Mouse (Mus musculus) yolk sac, embryonic 10.5 days (tissue): Measurements from ENCODE around the gene Ren1.

Experiments
- DNase-seq: peaks from one replicate; pipeline ENCODE4 v3.0.0-alpha.2; 2017; ENCODE audit warnings: low spot score

Gene Ren1

GRCm38 (mm10) chr1:133379254-133379985, 29.1 kb downstream of the Ren1 start:
- no peak for DNase-seq

GRCm38 (mm10) chr1:133379986-133380320, 29.6 kb downstream of the Ren1 start:
- DNase-seq, result no peak

- DNase-seq, result no peak
Observed at GRCm38 (mm10) chr1:133380347-133381065, 30.2 kb downstream of the Ren1 start.

- peak; percentile 71 for DNase-seq
Observed at GRCm38 (mm10) chr1:133382008-133382407, 31.7 kb downstream of the Ren1 start.

- DNase-seq, result no peak
Observed at GRCm38 (mm10) chr1:133382552-133383155, 32.3 kb downstream of the Ren1 start.

GRCm38 (mm10) chr1:133383157-133383783, 33.0 kb downstream of the Ren1 start:
- DNase-seq, result no peak

- peak; percentile 73 for DNase-seq
Observed at GRCm38 (mm10) chr1:133385506-133385905, 35.2 kb downstream of the Ren1 start.

GRCm38 (mm10) chr1:133386209-133386608, 35.9 kb downstream of the Ren1 start:
- DNase-seq, result no peak

GRCm38 (mm10) chr1:133387539-133388268, 37.4 kb downstream of the Ren1 start:
- no peak for DNase-seq

GRCm38 (mm10) chr1:133394702-133395101, 44.4 kb downstream of the Ren1 start:
- DNase-seq, result no peak

GRCm38 (mm10) chr1:133396693-133397092, 46.4 kb downstream of the Ren1 start:
- DNase-seq, result no peak

- no peak for DNase-seq
Observed at GRCm38 (mm10) chr1:133397094-133397482, 46.8 kb downstream of the Ren1 start.

- DNase-seq, result no peak
Observed at GRCm38 (mm10) chr1:133397483-133398237, 47.4 kb downstream of the Ren1 start.

- DNase-seq, result no peak
Observed at GRCm38 (mm10) chr1:133400014-133400725, 49.9 kb downstream of the Ren1 start.

GRCm38 (mm10) chr1:133404005-133404404, 53.7 kb downstream of the Ren1 start:
- DNase-seq, result no peak

- no peak for DNase-seq
Observed at GRCm38 (mm10) chr1:133406614-133407013, 56.3 kb downstream of the Ren1 start.

- DNase-seq, result peak; percentile 44
Observed at GRCm38 (mm10) chr1:133407436-133407835, 57.1 kb downstream of the Ren1 start.

- DNase-seq, result no peak
Observed at GRCm38 (mm10) chr1:133408321-133408720, 58.0 kb downstream of the Ren1 start.

- DNase-seq, result peak; percentile 89
Observed at GRCm38 (mm10) chr1:133408880-133409516, 58.7 kb downstream of the Ren1 start.

GRCm38 (mm10) chr1:133409786-133410185, 59.5 kb downstream of the Ren1 start:
- peak; percentile 73 for DNase-seq
